Mouse (Mus musculus): ENCODE measurements around the gene Slc35f6. TPM values are rescaled to one million over a fixed set of nuclear protein-coding genes. Genes with fewer than 3 reads are reported as not detected.

Slc35f6 gene
- polyA plus RNA-seq (2014; fragmentation: Illumina TruSeq; extraction: RNeasy Lipid Tissue Mini Kit (QIAGEN cat#74804)) = 8.7 TPM

DNA sequence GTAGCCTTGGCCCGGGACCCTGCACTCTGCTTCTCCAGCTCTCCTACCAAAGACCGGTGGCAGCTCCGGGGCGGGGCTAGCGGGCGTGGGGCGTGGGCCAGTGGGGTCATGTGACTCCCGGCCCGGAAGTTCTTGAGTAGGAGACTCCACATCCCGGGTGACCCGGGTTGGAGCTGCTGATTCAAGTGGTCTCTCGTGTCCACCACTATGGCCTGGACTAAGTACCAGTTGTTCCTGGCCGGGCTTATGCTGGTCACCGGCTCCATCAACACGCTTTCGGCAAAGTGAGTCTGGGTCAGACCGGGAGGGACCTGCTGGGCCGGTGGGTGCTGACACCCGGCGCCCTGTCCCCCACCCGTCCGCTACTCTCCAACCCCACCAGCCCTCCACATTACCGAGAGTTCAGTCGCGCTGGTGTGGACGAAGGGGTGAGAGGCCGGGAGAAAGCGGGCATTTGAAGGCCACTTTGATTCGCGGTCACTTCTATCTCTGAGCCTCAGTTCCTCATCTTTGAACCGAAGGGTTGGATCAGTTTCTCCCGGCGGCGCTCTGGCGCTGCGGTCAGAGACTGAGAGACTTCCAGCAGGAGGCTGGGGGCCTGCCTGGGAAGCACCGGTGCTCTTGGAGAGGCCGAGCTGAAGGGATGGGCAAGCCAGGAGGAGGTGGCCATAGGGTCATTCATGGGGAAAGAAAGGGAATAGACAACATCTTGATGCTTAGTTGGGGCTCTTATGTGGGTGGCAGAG lies at the start of gene Slc35f6:
Gene Slc35f6 (plus strand): TSS at position 119 of the 746 bp plus-strand sequence.

DNA sequence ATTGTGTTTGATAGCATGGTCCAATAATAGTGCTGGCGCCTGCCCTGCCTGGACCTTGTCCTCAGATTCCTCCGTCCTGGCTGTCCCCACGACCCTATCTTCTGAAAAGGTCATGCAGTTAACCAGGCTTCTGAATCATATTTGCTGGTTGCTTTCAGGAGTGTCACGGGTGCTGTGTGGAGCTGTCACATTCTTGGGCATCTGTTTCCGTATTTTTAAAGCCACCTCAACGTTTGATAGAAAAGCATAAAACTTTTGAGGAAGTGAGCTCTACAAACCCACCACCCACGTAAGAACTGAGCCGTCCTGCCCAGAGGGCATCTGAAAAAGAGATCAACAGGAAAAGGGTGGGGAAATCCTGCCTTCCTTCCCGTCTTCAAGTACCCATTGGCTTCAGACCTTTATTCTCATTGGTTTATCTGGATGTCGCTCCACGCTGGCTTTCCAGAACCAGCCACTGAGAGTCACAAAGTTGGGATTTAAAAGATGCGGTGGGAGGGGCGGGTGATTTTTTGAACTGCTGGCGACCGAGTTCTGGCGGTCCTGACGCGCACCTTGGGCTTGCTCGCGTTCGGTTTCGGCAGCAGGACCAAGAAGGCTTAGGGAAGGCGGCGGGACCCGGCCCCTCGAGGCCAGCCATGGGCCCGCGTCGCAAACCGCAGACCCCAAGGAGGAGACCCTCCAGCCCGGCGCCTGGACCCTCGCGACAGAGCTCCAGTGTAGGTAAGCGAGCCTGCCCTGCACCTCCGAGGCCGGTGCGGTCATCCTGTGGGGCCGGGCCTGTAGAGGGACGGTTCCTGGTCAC lies 18.9 kb downstream of the Slc35f6 start, which contains the start of gene Cenpa:
Gene Cenpa (plus strand): TSS at position 387 of the 805 bp plus-strand sequence.

Other genes starting within 250 kb of the Slc35f6 start
- gene Otof, start 186.0 kb upstream of the Slc35f6 start, polyA plus RNA-seq (2014; fragmentation: Illumina TruSeq; extraction: RNeasy Lipid Tissue Mini Kit (QIAGEN cat#74804)) = not detected
- 1.00 TPM for gene 1700001C02Rik, start 181.9 kb upstream of the Slc35f6 start, polyA plus RNA-seq (2014; fragmentation: Illumina TruSeq; extraction: RNeasy Lipid Tissue Mini Kit (QIAGEN cat#74804))
- not detected for gene Cib4, start 102.1 kb upstream of the Slc35f6 start, polyA plus RNA-seq (2014; fragmentation: Illumina TruSeq; extraction: RNeasy Lipid Tissue Mini Kit (QIAGEN cat#74804))
- 6.8 TPM for gene Kcnk3, start 59.8 kb upstream of the Slc35f6 start, polyA plus RNA-seq (2014; fragmentation: Illumina TruSeq; extraction: RNeasy Lipid Tissue Mini Kit (QIAGEN cat#74804))
- gene Cenpa, start 18.8 kb downstream of the Slc35f6 start, polyA plus RNA-seq (2014; fragmentation: Illumina TruSeq; extraction: RNeasy Lipid Tissue Mini Kit (QIAGEN cat#74804)) = 22.9 TPM
- gene Dpysl5, start 63.6 kb downstream of the Slc35f6 start, polyA plus RNA-seq (2014; fragmentation: Illumina TruSeq; extraction: RNeasy Lipid Tissue Mini Kit (QIAGEN cat#74804)) = 5.2 TPM
- 8.6 TPM for gene Mapre3, start 166.7 kb downstream of the Slc35f6 start, polyA plus RNA-seq (2014; fragmentation: Illumina TruSeq; extraction: RNeasy Lipid Tissue Mini Kit (QIAGEN cat#74804))
- gene Tmem214, start 220.1 kb downstream of the Slc35f6 start, polyA plus RNA-seq (2014; fragmentation: Illumina TruSeq; extraction: RNeasy Lipid Tissue Mini Kit (QIAGEN cat#74804)) = 29.0 TPM
- gene Agbl5, start 240.8 kb downstream of the Slc35f6 start, polyA plus RNA-seq (2014; fragmentation: Illumina TruSeq; extraction: RNeasy Lipid Tissue Mini Kit (QIAGEN cat#74804)) = 4.3 TPM